Mouse (Mus musculus) small intestine, adult 2 months (tissue): Measurements from ENCODE around the gene Gpx3.
"Not testable (repeated sequence)": the region's sequence is repeated elsewhere in the genome, so short reads cannot be mapped to it uniquely, and the experiment has no call there.

Experiments used
- CTCF ChIP-seq: fragments of 200-500 bp; IDR thresholded peaks from 2 replicates; pipeline ENCODE4 v1.5.1; 2012; ENCODE audit warnings: low read depth, mild to moderate bottlenecking, control low read depth, inconsistent platforms, low read length, moderate library complexity, mixed read lengths; ENCODE audit not compliant: insufficient replicate concordance, insufficient read length; ENCODE audit errors: extremely low read depth
- POLR2A ChIP-seq: fragments of 200-500 bp; IDR thresholded peaks from 2 replicates; pipeline ENCODE4 v1.6.1; 2012; ENCODE audit warnings: low read depth, mild to moderate bottlenecking, control low read depth, inconsistent platforms, low read length, moderate library complexity

- TF ChIP-seq CTCF, POLR2A: not testable (repeated sequence)
Measured at GRCm38 (mm10) chr11:54957708-54958107, 55.5 kb downstream of the Gpx3 start.
